Mouse (Mus musculus): ENCODE data around the gene Spen. TPM values are rescaled to one million over a fixed set of nuclear protein-coding genes. Genes with fewer than 3 reads are reported as not detected.

Gene Spen
- polyA plus RNA-seq, 1 experiment from 2014 or later = 7.4 TPM

DNA sequence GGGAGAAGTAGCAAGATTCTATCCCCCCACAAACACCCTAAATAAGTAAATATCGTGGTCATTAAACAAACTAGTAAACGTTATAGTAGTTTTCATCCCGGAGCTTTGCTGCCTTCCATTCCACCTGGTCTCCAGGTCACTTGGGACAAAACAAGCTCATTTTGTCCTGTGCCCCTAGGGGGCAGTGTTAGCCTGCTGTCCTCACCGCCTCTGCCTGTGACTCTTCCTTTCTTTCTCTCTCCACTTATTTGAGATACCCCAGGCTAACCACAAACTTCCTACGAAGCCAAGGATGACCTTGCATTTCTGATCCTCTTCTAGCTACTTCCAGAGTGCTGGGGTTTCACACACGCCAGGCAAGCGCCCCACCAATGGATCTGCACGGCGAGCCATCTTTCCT, 107.4 kb downstream of the Spen start:
- H3K4me3 ChIP-seq (replicated peaks) = no peak overlapping the region
- no peaks in the 10 kb centered on the region for H3K9me3 ChIP-seq
- ATAC-seq = peak; percentile 9; the same call in 1 of the 2 replicates
- H3K4me2 ChIP-seq (replicated peaks) = no peak overlapping the region
- H3K27ac ChIP-seq = no peak overlapping the region
- 40% methylated on average over 9 of the region's 9 CpGs for WGBS
- no peak overlapping the region for H3K9ac ChIP-seq
- H3K4me1 ChIP-seq (replicated peaks) = peaks cover 9% of the 10 kb centered on the region; the same call in 1 of the 2 replicates
- no peaks in the 10 kb centered on the region for H3K36me3 ChIP-seq
- H3K27me3 ChIP-seq (replicated peaks) = no peaks in the 10 kb centered on the region

DNA sequence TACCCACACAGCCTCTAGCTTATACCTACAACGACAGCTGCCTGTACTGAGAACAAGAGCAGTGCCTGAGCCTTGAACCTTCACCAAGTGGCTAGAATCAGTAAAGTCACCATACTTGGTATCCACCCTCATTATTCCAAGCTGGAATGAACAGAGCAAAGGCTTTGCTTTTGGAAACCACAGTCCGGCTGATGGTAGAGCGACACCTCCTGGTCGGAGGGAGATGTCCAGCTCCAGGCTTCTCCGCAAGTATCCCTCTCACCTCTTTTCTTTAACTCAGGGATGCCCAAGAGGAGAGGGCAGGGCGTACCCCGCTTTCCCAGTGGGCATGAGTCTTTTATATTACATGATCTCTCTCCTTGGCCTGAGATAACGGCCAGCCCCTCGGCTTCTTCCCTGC, 108.5 kb downstream of the Spen start:
- ATAC-seq = no peak
- no peak overlapping the region for H3K27ac ChIP-seq
- no peaks in the 10 kb centered on the region for H3K27me3 ChIP-seq (replicated peaks)
- WGBS = 53% methylated on average over 9 of the region's 9 CpGs
- H3K36me3 ChIP-seq = no peaks in the 10 kb centered on the region
- peaks cover 20% of the 10 kb centered on the region; the same call in 1 of the 2 replicates for H3K4me1 ChIP-seq (replicated peaks)
- H3K4me3 ChIP-seq (replicated peaks) = no peak overlapping the region
- no peak overlapping the region for H3K4me2 ChIP-seq (replicated peaks)
- no peak overlapping the region for H3K9ac ChIP-seq
- H3K9me3 ChIP-seq = no peaks in the 10 kb centered on the region

- Histone ChIP-seq H3K27ac (no peak overlapping the region), H3K4me1 (replicated peaks) (peaks cover 21% of the 10 kb centered on the region; the same call in 1 of the 2 replicates), H3K4me3 (replicated peaks) (no peak overlapping the region), H3K27me3 (replicated peaks) (no peaks in the 10 kb centered on the region), H3K9ac (no peak overlapping the region), H3K36me3 (no peaks in the 10 kb centered on the region), H3K4me2 (replicated peaks) (no peak overlapping the region), H3K9me3 (no peaks in the 10 kb centered on the region)
- ATAC-seq = no peak
- WGBS = 83% methylated on average over 6 of the region's 6 CpGs
Observed at GRCm38 (mm10) chr4:141429381-141429780, 109.0 kb downstream of the Spen start.

DNA sequence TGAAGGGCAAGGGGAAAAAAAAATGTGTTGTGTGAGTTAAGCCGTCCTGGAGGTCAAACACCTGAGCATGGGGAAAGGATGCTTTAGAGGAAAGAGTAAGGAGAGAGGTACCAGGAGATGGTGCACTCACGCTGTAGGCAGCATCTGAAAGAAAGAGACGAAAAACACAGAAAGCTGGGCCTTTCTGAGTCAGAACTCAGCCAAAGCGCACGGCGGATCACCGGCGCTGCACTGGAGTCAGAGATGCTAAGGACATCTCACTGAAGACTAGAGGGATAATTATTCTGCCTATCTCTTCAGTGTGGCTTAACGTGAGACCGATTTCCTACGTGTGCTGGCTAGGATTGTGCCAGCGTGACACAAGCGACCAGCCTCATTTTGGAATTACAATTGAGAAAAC, 110.5 kb downstream of the Spen start:
- peaks cover 21% of the 10 kb centered on the region; the same call in 1 of the 2 replicates for H3K4me1 ChIP-seq (replicated peaks)
- no peak for ATAC-seq
- H3K27ac ChIP-seq = no peak overlapping the region
- no peaks in the 10 kb centered on the region for H3K9me3 ChIP-seq
- no peak overlapping the region for H3K4me3 ChIP-seq (replicated peaks)
- 87% methylated on average over 13 of the region's 13 CpGs for WGBS
- H3K27me3 ChIP-seq (replicated peaks) = no peaks in the 10 kb centered on the region
- H3K36me3 ChIP-seq = no peaks in the 10 kb centered on the region
- no peak overlapping the region for H3K9ac ChIP-seq
- no peak overlapping the region for H3K4me2 ChIP-seq (replicated peaks)

DNA sequence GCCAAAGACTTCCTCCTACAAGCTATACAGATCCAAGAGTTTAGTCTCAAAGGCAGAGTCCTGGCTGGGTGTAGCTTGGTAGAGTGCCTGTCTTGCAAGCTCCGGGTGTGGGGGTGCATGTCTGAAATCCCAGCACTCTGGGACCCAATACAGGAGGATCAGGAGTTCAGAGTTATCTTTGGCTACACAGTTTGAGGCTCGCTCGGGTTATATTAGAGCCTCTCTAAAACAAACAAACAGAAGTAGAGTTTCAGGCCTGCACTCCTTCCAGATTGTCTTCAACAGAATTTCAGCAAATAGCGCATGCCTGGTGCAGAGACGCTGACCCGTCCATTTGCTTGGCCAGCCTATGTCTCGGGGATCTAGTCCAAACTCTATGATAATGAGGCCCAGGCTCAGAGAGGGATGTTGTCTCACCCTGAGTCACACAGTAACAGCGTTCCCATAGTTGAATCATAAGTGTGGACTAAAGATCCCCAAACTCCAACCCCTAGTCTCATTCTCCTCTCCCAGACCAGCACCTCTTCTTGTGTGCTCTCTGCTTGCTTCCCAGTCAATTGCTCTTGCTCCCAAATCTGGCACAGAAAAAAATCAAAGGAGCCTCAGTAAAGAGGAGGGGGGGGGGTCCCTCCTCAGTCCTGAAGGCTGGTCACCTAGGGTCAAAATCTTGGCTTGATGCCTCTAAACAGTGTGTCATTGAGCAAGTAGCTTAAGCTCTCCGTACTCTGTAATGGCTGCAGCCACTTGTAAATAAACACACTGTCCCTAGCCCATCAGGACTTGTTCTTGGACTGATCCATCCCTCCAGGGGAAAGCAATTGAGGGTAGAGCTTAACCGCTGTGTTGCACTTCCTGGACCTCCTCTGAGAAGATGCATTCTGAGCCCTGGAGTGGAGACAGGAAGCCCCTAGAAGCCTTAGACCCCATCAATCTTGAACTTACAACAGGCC, 111.3 kb downstream of the Spen start:
- H3K9ac ChIP-seq = no peak overlapping the region
- no peaks in the 10 kb centered on the region for H3K36me3 ChIP-seq
- no peaks in the 10 kb centered on the region for H3K27me3 ChIP-seq (replicated peaks)
- 0 out of 2 replicates have a peak overlapping the region, but pooled peaks have one; percentile 76 for H3K4me2 ChIP-seq (replicated peaks)
- 67% methylated on average over 10 of the region's 10 CpGs for WGBS
- ATAC-seq = no peak
- H3K9me3 ChIP-seq = no peaks in the 10 kb centered on the region
- peaks cover 22% of the 10 kb centered on the region; the same call in 1 of the 2 replicates for H3K4me1 ChIP-seq (replicated peaks)
- peak overlapping the region; percentile 17; the same call in 1 of the 2 replicates for H3K27ac ChIP-seq
- H3K4me3 ChIP-seq (replicated peaks) = no peak overlapping the region

GRCm38 (mm10) chr4:141425484-141426479, 112.6 kb downstream of the Spen start:
- peak; percentile 67 for ATAC-seq
- peak overlapping the region; percentile 50 for H3K9ac ChIP-seq
- H3K9me3 ChIP-seq = no peaks in the 10 kb centered on the region
- peak overlapping the region; percentile 76 for H3K4me2 ChIP-seq (replicated peaks)
- peak overlapping the region; percentile 22 for H3K27ac ChIP-seq
- peaks cover 35% of the 10 kb centered on the region for H3K4me1 ChIP-seq (replicated peaks)
- H3K27me3 ChIP-seq (replicated peaks) = no peaks in the 10 kb centered on the region
- H3K36me3 ChIP-seq = no peaks in the 10 kb centered on the region
- H3K4me3 ChIP-seq (replicated peaks) = peak overlapping the region; percentile 41
- 4% methylated on average over 36 of the region's 36 CpGs for WGBS

- no peak overlapping the region for H3K4me3 ChIP-seq (replicated peaks)
- H3K27ac ChIP-seq = no peak overlapping the region
- H3K9me3 ChIP-seq = no peaks in the 10 kb centered on the region
- H3K4me1 ChIP-seq (replicated peaks) = peaks cover 49% of the 10 kb centered on the region
- H3K36me3 ChIP-seq = no peaks in the 10 kb centered on the region
- no peaks in the 10 kb centered on the region for H3K27me3 ChIP-seq (replicated peaks)
- no peak overlapping the region for H3K4me2 ChIP-seq (replicated peaks)
- WGBS = 88% methylated on average over 13 of the region's 13 CpGs
- no peak overlapping the region for H3K9ac ChIP-seq
- no peak for ATAC-seq
Observed at GRCm38 (mm10) chr4:141423691-141424431, 114.5 kb downstream of the Spen start.

- H3K27me3 ChIP-seq (replicated peaks) = no peaks in the 10 kb centered on the region
- peak overlapping the region; percentile 49; the same call in 1 of the 2 replicates for H3K4me2 ChIP-seq (replicated peaks)
- H3K4me1 ChIP-seq (replicated peaks) = peaks cover 49% of the 10 kb centered on the region
- no peak for ATAC-seq
- no peaks in the 10 kb centered on the region for H3K9me3 ChIP-seq
- H3K36me3 ChIP-seq = no peaks in the 10 kb centered on the region
- H3K9ac ChIP-seq = no peak overlapping the region
- WGBS = 82% methylated on average over 5 of the region's 5 CpGs
- H3K27ac ChIP-seq = no peak overlapping the region
- H3K4me3 ChIP-seq (replicated peaks) = no peak overlapping the region
Observed at GRCm38 (mm10) chr4:141423288-141423687, 115.1 kb downstream of the Spen start.

DNA sequence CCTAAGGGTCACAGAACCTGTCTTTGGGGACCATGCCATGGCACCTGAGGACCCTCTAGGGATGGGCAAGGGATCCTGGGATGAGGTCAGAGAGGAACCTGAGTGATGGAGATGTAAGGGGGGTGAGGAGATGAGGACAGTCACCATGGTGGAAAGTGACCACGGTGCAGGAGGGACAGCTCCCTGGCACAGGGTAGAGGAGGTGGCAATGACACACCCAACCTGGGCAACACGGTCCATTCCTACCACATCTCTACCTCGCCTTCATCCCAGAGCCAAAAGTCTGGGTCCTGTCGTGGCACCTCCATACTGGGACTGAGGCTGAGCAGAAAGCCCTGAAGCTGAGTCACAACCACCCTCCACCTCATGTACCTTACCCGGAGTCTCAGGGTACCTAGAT, 115.6 kb downstream of the Spen start:
- Histone ChIP-seq H3K9me3 (no peaks in the 10 kb centered on the region), H3K4me1 (replicated peaks) (peaks cover 49% of the 10 kb centered on the region), H3K4me3 (replicated peaks) (no peak overlapping the region), H3K36me3 (no peaks in the 10 kb centered on the region), H3K9ac (no peak overlapping the region), H3K27ac (no peak overlapping the region), H3K4me2 (replicated peaks) (peak overlapping the region; percentile 49), H3K27me3 (replicated peaks) (no peaks in the 10 kb centered on the region)
- no peak for ATAC-seq
- 76% methylated on average over 5 of the region's 5 CpGs for WGBS

GRCm38 (mm10) chr4:141421423-141421822, 117.0 kb downstream of the Spen start:
- no peaks in the 10 kb centered on the region for H3K9me3 ChIP-seq
- no peaks in the 10 kb centered on the region for H3K27me3 ChIP-seq (replicated peaks)
- peak overlapping the region; percentile 26; the same call in 1 of the 2 replicates for H3K9ac ChIP-seq
- H3K4me3 ChIP-seq (replicated peaks) = peak overlapping the region; percentile 19; the same call in 1 of the 2 replicates
- H3K4me1 ChIP-seq (replicated peaks) = peaks cover 43% of the 10 kb centered on the region
- H3K4me2 ChIP-seq (replicated peaks) = peak overlapping the region; percentile 49
- peak overlapping the region; percentile 77 for H3K27ac ChIP-seq
- H3K36me3 ChIP-seq = no peaks in the 10 kb centered on the region
- ATAC-seq = peak; percentile 46
- 39% methylated on average over 14 of the region's 14 CpGs for WGBS

- Histone ChIP-seq H3K27me3 (replicated peaks) (no peaks in the 10 kb centered on the region), H3K9me3 (no peaks in the 10 kb centered on the region), H3K9ac (no peak overlapping the region), H3K4me3 (replicated peaks) (no peak overlapping the region), H3K4me2 (replicated peaks) (peak overlapping the region; percentile 49), H3K36me3 (no peaks in the 10 kb centered on the region), H3K27ac (peak overlapping the region; percentile 77), H3K4me1 (replicated peaks) (peaks cover 38% of the 10 kb centered on the region)
- 39% methylated on average over 9 of the region's 9 CpGs for WGBS
- ATAC-seq = peak; percentile 76
Observed at GRCm38 (mm10) chr4:141420886-141421285, 117.5 kb downstream of the Spen start.

All from intestine, embryonic 15.5 days (tissue).